Mouse (Mus musculus) frontal cortex, postnatal 14 days (tissue): ENCODE data around the gene Traip.

Experiments
- DNase-seq, 2 experiments: peaks; one replicate each; pipeline ENCODE4 v3.0.0; 2022; ENCODE audit warnings: low spot score in 2 of 2

Traip gene

GRCm38 (mm10) chr9:107949922-107950235, at the start of gene Traip:
TSS of gene Traip (plus strand) at chr9:107950136.
- DNase-seq, result no peak

- DNase-seq, result peak; percentile 69 to 78
These were observed 48.9 kb upstream of the Traip start for GRCm38 (mm10) chr9:107900840-107901626.

- no peak for DNase-seq
These were observed 48.4 kb upstream of the Traip start for GRCm38 (mm10) chr9:107901627-107901914.

- peak; percentile 77 to 91 for DNase-seq
These were observed 45.2 kb upstream of the Traip start for GRCm38 (mm10) chr9:107904726-107905125.

- no peak for DNase-seq
These were observed 43.5 kb upstream of the Traip start, which contains the start of gene Mst1r for GRCm38 (mm10) chr9:107906252-107906966. TSS of gene Mst1r (plus strand) at chr9:107906873.

- no peak for DNase-seq
These were observed 42.8 kb upstream of the Traip start for GRCm38 (mm10) chr9:107906967-107907800.

GRCm38 (mm10) chr9:107907801-107908120, 42.2 kb upstream of the Traip start:
- DNase-seq, result no peak

GRCm38 (mm10) chr9:107908410-107909158, 41.4 kb upstream of the Traip start:
- no peak for DNase-seq

- DNase-seq, result no peak
These were observed 39.7 kb upstream of the Traip start for GRCm38 (mm10) chr9:107910025-107910769.

GRCm38 (mm10) chr9:107914764-107915420, 35.0 kb upstream of the Traip start:
- no peak for DNase-seq

- no peak for DNase-seq
These were observed 31.9 kb upstream of the Traip start for GRCm38 (mm10) chr9:107917895-107918608.

- DNase-seq, result no peak
These were observed 31.1 kb upstream of the Traip start for GRCm38 (mm10) chr9:107918884-107919283.

- no peak for DNase-seq
These were observed 30.5 kb upstream of the Traip start for GRCm38 (mm10) chr9:107919441-107919840.

- no peak for DNase-seq
These were observed 26.9 kb upstream of the Traip start for GRCm38 (mm10) chr9:107923021-107923420.

GRCm38 (mm10) chr9:107923956-107924355, 26.0 kb upstream of the Traip start:
- DNase-seq, result no peak

GRCm38 (mm10) chr9:107925251-107925650, 24.7 kb upstream of the Traip start:
- no peak for DNase-seq

- DNase-seq, result no peak
These were observed 23.0 kb upstream of the Traip start for GRCm38 (mm10) chr9:107926920-107927420.

- DNase-seq, result peak in 1 of 2 experiments; percentile 38
These were observed 22.2 kb upstream of the Traip start for GRCm38 (mm10) chr9:107927749-107928148.

GRCm38 (mm10) chr9:107928169-107928568, 21.8 kb upstream of the Traip start, which contains the start of gene Actl11:
TSS of gene Actl11 (plus strand) at chr9:107928469.
- no peak for DNase-seq

GRCm38 (mm10) chr9:107932221-107932620, 17.7 kb upstream of the Traip start:
- DNase-seq, result no peak
